Mouse (Mus musculus): ENCODE results near the gene Il11.

- TF ChIP-seq HCFC1 (IDR thresholded peaks at IDR 0.05; ENCODE audit: borderline replicate concordance, insufficient read depth, low read length): no peak
- no peak for TF ChIP-seq MAFK (IDR thresholded peaks at IDR 0.05; ENCODE audit: insufficient read depth, low read depth, low read length)
- TF ChIP-seq CHD2 (IDR thresholded peaks at IDR 0.05; ENCODE audit: low read depth, low read length): no peak
- peak; percentile 50; the same call in 1 of the 2 replicates for TF ChIP-seq ZNF384 (IDR thresholded peaks at IDR 0.05; ENCODE audit: low read depth, low read length)
- TF ChIP-seq ZC3H11A (IDR thresholded peaks at IDR 0.05; ENCODE audit: borderline replicate concordance, low read depth, low read length): peak; percentile 27; the same call in 1 of the 2 replicates
These were observed 24.1 kb upstream of the Il11 start for GRCm38 (mm10) chr7:4806716-4807115.
